Mouse (Mus musculus): Measurements from ENCODE around the gene Cmtm1.
"Not testable (repeated sequence)": the region's sequence is repeated elsewhere in the genome, so short reads cannot be mapped to it uniquely, and the experiment has no call there.

The Cmtm1 gene

GRCm38 (mm10) chr8:104309441-104310155, at the start of gene Cmtm1, which contains the start of gene Gm45711:
TSS of gene Cmtm1 (minus strand) at chr8:104310145.
TSS of gene Gm45711 (minus strand) at chr8:104310081.
- in situ Hi-C loops (cut with MboI), result not testable (repeated sequence)

DNA sequence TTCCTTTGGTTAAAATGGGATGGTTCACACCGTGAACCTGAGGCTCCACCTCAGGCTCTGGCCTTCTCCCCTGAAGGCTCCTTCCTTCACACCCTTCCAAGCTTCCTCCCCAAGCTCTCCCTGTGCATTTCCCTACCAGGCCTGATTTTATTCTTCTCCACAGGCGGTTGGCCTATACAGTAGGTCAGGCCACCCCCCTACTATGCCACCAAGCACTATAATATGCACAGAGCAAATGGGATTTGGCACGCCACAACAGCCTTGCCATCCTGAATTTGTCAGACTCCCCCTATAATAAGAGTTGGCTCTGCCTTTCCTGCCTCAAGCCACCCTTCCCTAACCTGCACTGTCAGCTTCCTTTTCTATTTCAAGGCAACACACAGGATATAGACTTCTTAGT, 48.7 kb upstream of the Cmtm1 start:
- in situ Hi-C loops (cut with MboI), result no loop called here

DNA sequence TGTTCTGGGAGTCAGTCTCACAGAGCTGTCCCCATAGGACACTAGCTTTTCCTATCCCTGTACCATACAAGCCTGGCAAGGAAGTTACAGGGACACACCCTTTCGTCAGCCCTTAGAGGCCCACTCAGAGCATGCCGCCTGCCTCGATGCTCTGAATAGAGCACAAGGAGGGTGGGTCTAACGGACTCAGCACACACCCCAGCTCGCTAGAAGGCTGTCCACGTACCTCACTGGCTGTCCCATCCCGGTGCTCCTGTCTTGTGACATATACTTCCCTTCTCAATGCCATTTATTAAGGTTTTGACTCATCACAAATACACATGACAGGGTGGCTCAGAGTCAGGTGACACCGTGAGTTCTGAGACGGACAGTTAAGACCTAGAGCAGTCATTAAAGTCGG, 44.6 kb upstream of the Cmtm1 start:
- in situ Hi-C loops (cut with MboI), result no loop called here

GRCm38 (mm10) chr8:104353186-104353585, 43.2 kb upstream of the Cmtm1 start:
- in situ Hi-C loops (cut with MboI), result no loop called here

DNA sequence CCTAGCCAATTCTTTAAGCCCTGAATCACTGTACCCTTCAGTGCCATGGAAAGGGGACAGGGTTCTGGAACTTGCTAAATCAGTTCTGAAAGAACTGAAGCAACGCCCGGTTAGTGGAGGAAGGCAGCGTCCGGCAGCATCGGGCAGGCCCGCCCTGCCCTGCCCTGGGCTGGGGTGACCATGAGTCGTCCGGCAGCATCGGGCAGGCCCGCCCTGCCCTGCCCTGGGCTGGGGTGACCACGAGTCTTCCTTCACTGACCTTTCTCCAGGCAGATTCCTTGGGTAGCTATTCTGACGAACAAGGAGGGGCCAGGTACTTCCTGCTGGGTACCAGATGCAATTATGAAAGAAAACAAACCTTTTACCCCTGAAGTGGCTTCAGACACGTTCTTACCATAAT, 40.1 kb upstream of the Cmtm1 start:
- in situ Hi-C loops (cut with MboI), result no loop called here

- in situ Hi-C loops (cut with MboI), result loop anchor here (10.0 kb wide), 1 partner anchor 226 kb away; no protein-coding TSS in a partner anchor
Measured at GRCm38 (mm10) chr8:104348971-104349370, 39.0 kb upstream of the Cmtm1 start.

DNA sequence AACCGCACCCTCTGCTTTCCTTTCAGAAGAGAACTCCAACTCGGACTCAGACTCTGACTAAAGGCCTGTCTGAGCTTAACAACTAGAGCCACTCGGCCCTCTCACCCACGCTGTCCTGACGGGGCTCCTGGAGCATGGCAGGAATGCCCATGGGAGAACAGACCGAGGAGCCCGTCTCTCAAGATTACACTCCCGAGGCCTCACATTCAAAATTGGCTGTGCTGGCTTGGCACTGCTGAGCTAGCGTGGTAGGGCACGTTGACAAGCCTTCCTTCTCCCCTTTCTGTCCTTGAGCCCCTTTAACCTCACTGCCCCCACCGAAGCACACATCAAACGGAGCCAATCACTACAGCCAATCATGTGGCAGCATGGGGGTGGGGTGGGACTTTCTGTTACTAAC, 36.8 kb upstream of the Cmtm1 start:
- in situ Hi-C loops (cut with MboI), result loop anchor here (10.0 kb wide), 1 partner anchor 228 kb away; no protein-coding TSS in a partner anchor

DNA sequence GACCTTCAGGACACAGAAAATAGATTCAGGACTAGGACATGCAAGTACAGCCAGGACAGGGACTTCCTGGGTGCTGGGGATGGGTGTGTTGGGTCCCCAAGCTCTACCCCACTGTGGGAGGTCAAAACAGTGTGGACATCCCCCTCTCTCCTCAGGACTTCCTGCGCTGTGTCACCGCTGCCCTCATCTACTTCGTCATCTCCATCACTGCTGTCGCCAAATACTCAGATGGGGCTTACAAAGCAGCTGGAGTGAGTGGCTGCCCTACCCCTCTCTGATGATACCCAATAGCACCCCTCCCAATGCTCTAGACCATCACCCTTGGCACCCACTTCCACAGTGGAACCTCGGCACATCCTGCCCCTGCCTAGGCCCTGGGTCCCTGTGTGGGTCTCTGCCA, 34.7 kb upstream of the Cmtm1 start:
- in situ Hi-C loops (cut with MboI), result loop anchor here (5.0 to 10.0 kb wide), 2 partner anchors 98 to 230 kb away; partner anchors contain the start of gene Dync1li2

GRCm38 (mm10) chr8:104343957-104344356, 34.0 kb upstream of the Cmtm1 start:
- in situ Hi-C loops (cut with MboI), result loop anchor here (5.0 to 10.0 kb wide), 2 partner anchors 98 to 231 kb away; partner anchors contain the start of gene Dync1li2

- in situ Hi-C loops (cut with MboI), result loop anchor here (5.0 to 10.0 kb wide), 2 partner anchors 100 to 232 kb away; partner anchors contain the start of gene Dync1li2
Measured at GRCm38 (mm10) chr8:104342426-104342825, 32.5 kb upstream of the Cmtm1 start.

DNA sequence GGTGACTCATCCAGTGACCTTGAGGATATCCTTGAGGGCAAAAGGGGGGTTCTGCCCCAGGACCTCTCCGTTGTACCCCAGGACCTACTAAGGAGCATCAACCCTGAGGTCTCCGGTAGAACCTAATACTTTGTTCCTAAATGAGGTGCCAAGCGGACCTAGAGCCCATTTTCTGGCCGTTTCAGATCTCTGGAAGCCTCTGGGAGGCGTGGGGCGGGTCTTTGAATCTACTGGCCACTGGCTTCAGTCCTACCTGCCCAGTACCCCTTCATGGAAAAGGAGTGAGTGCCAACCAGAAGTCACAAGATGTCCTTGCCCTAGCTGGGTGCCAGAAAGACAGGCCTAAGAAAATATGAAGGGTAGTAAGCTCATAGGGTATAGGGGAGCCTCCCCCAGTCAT, 31.7 kb upstream of the Cmtm1 start:
- in situ Hi-C loops (cut with MboI), result loop anchor here (5.0 to 10.0 kb wide), 2 partner anchors 101 to 233 kb away; partner anchors contain the start of gene Dync1li2

DNA sequence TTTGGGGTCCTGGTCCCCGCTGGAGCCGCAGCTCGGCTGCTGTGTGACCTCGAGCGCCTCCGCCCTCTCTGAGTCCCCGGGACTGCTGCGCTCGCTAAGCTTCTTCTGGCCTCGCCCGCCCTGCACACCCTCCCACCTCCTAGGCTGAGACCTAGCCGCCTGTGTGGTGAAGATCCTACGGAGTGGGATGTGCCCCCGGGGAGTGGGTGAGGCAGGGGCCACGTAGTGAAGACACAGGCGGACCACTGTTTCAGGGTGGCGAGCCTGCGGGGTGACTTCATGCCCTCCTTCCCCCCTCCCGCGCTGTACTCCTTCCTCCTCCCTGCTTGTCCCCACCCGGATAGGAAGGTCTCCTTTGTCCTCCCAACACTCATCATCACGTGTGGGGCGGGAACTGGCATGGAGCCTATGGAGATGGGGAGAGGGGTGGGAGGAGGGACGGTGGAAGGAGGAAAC, 31.2 kb upstream of the Cmtm1 start:
- in situ Hi-C loops (cut with MboI), result loop anchor here (5.0 to 10.0 kb wide), 2 partner anchors 101 to 234 kb away; partner anchors contain the start of gene Dync1li2

DNA sequence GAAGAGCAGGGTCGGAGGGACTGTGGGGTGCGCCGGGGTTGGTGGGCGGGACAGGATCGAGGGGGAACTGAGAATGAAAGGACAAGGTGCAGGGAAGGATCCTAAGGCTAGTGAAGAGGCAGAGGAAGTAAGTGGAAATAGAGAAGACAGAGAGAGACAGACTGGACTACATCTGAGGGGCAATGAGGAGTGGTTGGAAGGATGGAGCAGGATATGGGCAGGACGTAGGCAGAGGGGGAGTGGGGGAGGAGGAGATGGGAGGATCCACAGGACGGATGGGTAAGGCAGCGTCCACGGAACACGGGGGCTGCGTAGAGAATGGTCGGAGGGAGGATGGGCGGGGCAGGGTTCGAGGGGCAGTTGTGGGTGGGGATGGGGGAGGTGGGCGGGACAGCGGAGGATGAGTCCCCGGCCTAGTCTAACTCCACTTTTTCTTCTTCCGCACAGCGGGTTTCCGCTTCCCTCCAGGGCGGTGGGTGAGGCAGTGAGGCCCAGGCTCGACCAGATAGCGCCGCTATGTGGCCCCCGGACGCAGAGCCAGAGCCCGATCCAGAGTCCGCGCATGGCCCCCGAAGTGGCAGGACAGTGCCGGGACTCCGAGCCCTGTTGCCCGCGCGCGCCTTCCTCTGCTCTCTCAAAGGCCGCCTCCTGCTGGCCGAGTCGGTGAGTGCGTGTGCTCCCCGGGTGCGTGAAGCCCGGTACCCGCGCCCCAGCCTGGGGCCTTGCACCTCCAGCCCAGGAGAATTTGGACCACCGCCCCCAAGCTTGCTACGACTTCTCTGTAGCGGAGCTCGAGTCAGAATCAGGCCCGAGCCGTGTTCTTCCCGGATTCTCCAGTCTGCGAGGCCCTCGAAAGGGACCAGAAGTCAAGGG, 30.5 kb upstream of the Cmtm1 start:
- in situ Hi-C loops (cut with MboI), result loop anchor here (5.0 to 10.0 kb wide), 2 partner anchors 102 to 234 kb away; partner anchors contain the start of gene Dync1li2

DNA sequence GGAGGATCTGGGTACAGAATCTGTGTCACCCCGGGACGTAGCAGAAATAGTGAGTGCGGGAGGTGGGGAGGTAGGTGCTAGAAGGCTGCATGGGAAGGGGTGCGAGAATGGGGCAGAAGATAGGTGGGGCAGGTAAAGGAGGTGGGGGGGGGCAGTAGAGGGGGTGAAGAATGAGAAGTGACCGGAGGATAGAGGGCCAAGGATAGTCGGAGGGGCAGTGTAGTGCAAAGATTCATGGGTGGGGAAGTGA, 30.0 kb upstream of the Cmtm1 start:
- in situ Hi-C loops (cut with MboI), result loop anchor here (5.0 to 10.0 kb wide), 2 partner anchors 102 to 235 kb away; partner anchors contain the start of gene Dync1li2

DNA sequence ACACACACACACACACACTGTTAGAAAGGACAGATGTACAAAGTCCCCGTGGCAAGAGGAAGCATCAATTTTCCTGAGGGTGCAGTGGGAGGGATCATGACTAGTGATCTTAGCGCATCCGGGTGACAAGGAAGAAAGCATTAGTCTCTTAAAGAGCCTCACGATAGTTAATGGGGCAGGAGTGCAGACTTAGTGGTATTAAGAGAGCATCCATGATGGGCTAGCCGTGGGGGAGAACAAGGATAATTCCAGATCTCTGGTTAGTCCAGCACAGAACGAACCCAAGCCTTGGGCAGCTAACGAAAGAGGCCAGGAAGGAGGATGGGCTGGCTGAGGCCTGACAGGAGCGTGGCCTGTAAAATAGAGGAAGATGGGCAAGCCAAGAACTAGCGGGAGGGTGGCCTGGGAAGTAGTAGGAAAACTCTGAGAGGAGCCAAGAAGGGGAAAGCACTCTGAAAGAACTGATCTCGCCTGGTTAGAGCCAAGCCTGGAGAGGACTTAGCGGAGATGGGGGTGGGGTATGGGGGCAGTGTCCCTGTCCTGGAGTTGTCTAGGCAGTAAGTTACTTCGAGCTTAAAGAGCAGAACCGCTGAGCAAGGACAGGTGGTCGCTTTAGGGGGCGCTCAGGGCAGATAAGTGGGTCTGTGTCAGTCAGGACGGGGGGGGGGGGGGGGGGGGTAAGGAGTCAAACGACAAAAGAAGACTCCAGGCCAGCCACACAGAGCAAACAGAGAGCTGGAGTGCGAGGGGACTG, 29.5 kb upstream of the Cmtm1 start, which contains the start of gene Cmtm3:
Cmtm3 (plus strand) TSS at position 182 of the 754 bp plus-strand sequence.
- in situ Hi-C loops (cut with MboI), result no loop called here

DNA sequence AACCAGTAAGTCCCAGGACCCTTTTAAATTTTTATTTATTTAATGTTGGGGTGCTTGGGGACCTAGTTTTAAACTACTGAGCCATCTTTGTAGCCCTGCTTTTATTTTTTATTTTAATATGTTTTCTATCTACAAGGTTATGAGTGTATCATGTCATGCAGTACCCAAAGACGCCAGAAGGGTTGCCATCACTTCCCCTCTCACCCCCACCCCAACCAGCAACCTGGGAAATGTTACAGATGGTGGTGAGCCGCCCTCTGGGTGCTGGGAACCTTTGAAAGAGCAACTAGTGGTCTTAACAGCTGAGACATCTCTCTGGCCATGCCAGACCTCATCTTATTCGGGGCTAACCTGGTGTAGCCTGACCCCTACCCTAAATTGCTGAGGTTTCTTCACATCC, 27.9 kb upstream of the Cmtm1 start:
- in situ Hi-C loops (cut with MboI), result no loop called here

DNA sequence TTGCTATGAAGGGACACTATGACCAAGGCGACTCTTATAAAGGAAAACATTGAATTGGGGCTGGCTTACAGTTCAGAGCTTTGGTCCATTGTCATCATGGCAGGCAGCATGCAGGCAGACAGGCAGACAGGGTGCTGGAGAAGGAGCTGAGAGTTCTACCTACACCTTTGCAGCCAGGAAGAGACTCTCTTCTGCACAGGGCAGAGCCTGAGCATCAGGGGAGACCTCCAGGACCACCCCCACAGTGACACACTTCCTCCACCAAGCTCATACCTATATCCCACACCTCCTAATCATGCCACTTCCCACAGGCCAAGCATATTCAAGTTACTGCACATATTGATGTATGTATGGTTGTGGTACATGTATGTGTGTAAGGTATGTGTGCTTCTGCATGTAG, 26.9 kb upstream of the Cmtm1 start:
- in situ Hi-C loops (cut with MboI), result no loop called here

DNA sequence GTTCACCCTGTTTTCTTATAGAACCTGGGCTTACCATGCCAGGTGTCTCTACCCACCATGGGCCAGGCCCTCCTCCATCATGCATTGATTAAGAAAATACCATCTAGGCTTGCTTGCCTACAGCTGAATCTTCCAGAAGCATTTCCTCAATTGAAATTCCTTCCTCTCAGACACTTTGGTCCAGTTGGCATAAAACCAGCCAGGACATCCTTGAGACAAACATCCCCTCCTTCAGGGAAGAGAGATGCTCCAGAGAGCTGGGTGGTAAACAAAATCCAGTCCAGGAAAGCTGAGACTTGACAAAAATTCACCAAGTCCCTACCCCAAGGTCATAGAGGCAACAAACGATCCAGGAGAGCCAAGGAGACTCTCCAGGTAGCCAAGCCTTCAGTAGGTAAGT, 24.3 kb upstream of the Cmtm1 start:
- in situ Hi-C loops (cut with MboI), result no loop called here

DNA sequence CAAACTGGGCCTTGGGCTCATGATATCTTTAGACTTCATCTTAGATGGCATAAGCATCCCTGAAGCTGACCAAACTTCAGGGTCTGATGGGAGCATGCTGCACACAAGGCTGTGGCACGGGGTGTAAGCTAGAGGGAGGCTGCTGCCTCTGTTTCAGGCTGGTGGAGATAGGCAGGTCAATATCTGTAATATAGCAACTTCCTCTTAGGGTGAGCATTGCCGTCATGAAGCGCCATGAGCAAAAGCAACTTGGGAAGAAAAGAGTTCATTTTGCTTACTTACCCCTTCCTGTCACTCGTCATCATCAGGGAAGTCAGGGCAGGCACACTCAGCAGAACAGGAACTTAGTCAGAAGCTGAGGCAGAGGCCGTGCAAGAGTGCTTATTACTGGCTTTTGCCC, 23.8 kb upstream of the Cmtm1 start:
- in situ Hi-C loops (cut with MboI), result no loop called here

DNA sequence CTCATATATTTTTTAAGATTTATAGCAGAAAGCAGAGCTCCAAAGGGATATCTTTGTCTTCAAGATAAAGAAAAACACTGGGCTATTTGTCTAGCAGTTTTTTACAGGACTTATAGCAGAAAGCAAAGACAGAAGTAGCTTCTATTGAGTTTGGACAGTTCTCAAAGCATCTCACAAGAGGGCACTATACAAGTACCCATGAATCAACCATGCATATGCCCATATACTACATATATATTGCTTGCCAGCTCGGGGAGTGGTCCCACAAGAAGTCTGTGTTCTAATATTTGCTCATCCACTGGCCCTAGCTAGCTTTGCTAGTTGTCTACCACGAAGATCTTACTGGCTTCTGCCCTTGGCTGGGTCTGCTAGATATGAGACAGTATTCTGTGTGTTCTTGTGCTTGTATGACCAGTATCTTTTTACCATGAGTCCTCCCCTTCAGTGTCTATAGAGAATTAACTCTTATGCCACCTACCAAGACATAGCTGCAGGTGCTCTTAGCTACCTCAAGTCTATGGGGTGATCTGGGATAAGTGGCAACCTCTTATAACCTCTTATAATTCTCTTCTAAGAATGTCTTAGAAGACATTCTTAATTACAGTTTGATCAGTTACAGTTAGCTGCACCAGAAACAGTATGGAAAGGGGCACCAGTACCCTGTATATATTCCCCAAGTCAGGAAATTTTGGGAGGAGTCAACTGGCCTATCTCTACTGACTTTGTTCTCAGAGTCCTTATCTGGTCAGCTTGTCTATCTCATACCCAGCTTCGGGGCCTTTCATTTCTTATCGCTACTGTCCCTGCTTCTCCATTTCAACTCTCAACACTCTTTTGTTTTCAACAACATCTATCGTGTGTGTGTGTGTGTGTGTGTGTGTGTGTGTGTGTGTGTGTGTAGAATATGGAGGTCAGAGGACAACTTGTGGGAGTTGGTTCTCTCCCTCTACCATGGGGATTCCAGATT, 23.0 kb upstream of the Cmtm1 start:
- in situ Hi-C loops (cut with MboI), result no loop called here
